Comparison of ENCODE assay signal across 24 mouse cellular contexts in the genomic region with DNA sequence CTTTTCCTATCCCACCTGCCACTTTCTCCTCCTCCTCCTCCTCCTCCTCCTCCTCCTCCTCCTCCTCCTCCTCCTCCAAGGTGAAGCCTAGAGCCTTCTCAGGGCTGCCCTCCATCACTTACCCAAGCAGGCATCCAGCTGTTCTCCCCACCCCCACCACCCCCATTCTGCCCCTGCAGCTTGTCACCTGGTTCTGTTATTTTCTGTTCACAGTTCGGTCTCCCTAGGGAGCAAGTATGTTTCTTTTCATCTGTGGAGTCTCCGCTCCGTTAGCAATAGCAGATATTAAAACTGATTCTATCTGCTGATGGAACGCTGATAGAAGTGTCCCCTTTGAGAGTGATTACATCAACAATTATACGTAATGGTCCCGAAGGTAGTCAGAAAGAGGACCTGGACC. TPM values are rescaled to one million over a fixed set of nuclear protein-coding genes. Genes with fewer than 3 reads are reported as not detected.
A peak's percentile ranks its signal among the peaks of the same experiment; 100 is the strongest.
DNase-seq lines count a peak whose midpoint lies in the region; ATAC-seq and TF ChIP-seq lines count a peak whose summit lies in the region.
"Had no signal": no experiment of that assay in that cellular context is flagged by ENCODE, and none has a peak within 500 bp of the region (broad histone marks: within the 10 kb centered on the region; RNA-seq: fewer than 3 reads in every experiment).

No protein-coding gene starts in this region.

- H3K4me1 ChIP-seq in kidney, embryonic 15.5 days = peaks cover 53% of the 10 kb centered on the region
- peaks cover 25% of the 10 kb centered on the region; the same call in 1 of the 2 replicates for H3K4me1 ChIP-seq in spleen, adult 2 months (ENCODE audit: control insufficient read depth, insufficient read depth, insufficient read length)
- peaks cover 46% of the 10 kb centered on the region for H3K4me1 ChIP-seq in limb, embryonic 12.5 days (replicated peaks)
- H3K4me1 ChIP-seq in midbrain, embryonic 13.5 days (replicated peaks) = peaks cover 19% of the 10 kb centered on the region

- ATAC-seq in kidney, embryonic 15.5 days (replicated peaks; ENCODE audit: low FRiP score) = no peak
- ATAC-seq in limb, embryonic 12.5 days (ENCODE audit: insufficient number of reproducible peaks, insufficient read depth, low FRiP score, low TSS enrichment, low read depth) = no peak
- no peak for ATAC-seq in midbrain, embryonic 13.5 days
- ATAC-seq: CD4-positive, CD25-positive, alpha-beta regulatory T cell, adult 4 months; forebrain, embryonic 13.5 days; intestine, embryonic 16.5 days; lung, postnatal 0 days had no signal

- no peaks in the 10 kb centered on the region for H3K36me3 ChIP-seq in kidney, embryonic 15.5 days
- no peaks in the 10 kb centered on the region for H3K36me3 ChIP-seq in spleen, adult 2 months (ENCODE audit: control insufficient read depth, insufficient read depth, low read length)
- H3K36me3 ChIP-seq in limb, embryonic 12.5 days = no peaks in the 10 kb centered on the region
- H3K36me3 ChIP-seq in midbrain, embryonic 13.5 days = no peaks in the 10 kb centered on the region
- H3K36me3 ChIP-seq: limb, embryonic 13.5 days had no signal

- no peaks in the 10 kb centered on the region for H3K9me3 ChIP-seq in kidney, embryonic 15.5 days (replicated peaks)
- no peaks in the 10 kb centered on the region for H3K9me3 ChIP-seq in limb, embryonic 12.5 days
- H3K9me3 ChIP-seq in midbrain, embryonic 13.5 days = no peaks in the 10 kb centered on the region
- H3K9me3 ChIP-seq: forebrain, embryonic 13.5 days; limb, embryonic 13.5 days had no signal

- no peak overlapping the region for H3K9ac ChIP-seq in kidney, embryonic 15.5 days
- H3K9ac ChIP-seq in limb, embryonic 12.5 days (replicated peaks) = no peak overlapping the region
- H3K9ac ChIP-seq in midbrain, embryonic 13.5 days (replicated peaks) = no peak overlapping the region
- H3K9ac ChIP-seq: forebrain, embryonic 13.5 days; limb, embryonic 13.5 days had no signal

- no peak for TF ChIP-seq CTCF in spleen, adult 2 months (IDR thresholded peaks at IDR 0.05; ENCODE audit: extremely low read depth, insufficient read depth, insufficient read length, insufficient replicate concordance)

- H3K27me3 ChIP-seq in kidney, embryonic 15.5 days = no peaks in the 10 kb centered on the region
- no peaks in the 10 kb centered on the region for H3K27me3 ChIP-seq in spleen, adult 2 months (ENCODE audit: control insufficient read depth, insufficient read depth, low read length)
- H3K27me3 ChIP-seq in limb, embryonic 12.5 days = 0 out of 2 replicates have a peak, but pooled peaks cover 4% of the 10 kb centered on the region
- H3K27me3 ChIP-seq in midbrain, embryonic 13.5 days = peaks cover 20% of the 10 kb centered on the region; the same call in 1 of the 2 replicates

- 18% methylated on average over 6 of the region's 6 CpGs for WGBS in kidney, embryonic 15.5 days
- 41% methylated on average over 6 of the region's 6 CpGs for WGBS in spleen, adult 2 months
- 14% methylated on average over 6 of the region's 6 CpGs for WGBS in limb, embryonic 12.5 days
- WGBS in midbrain, embryonic 13.5 days = 31% methylated on average over 6 of the region's 6 CpGs

- TF ChIP-seq POLR2A in spleen, adult 2 months (IDR thresholded peaks at IDR 0.05; ENCODE audit: low read depth, low read length) = no peak

- H3K27ac ChIP-seq in kidney, embryonic 15.5 days = 0 out of 2 replicates have a peak overlapping the region, but pooled peaks have one; percentile 22
- peak overlapping the region; percentile 42; the same call in 1 of the 2 replicates for H3K27ac ChIP-seq in spleen, adult 2 months (ENCODE audit: insufficient read depth, low read length)
- no peak overlapping the region for H3K27ac ChIP-seq in limb, embryonic 12.5 days
- no peak overlapping the region for H3K27ac ChIP-seq in midbrain, embryonic 13.5 days
- H3K27ac ChIP-seq: forebrain, embryonic 13.5 days; macrophage had no signal

- DNase-seq in kidney, adult 11 months = no peak
- DNase-seq in spleen, adult 2 months (ENCODE audit: low read depth in 1 of 2, low spot score in 2 of 2) = no peak
- DNase-seq in spleen, postnatal 14 days (ENCODE audit: low spot score in 2 of 2) = no peak
- peak; percentile 48 for DNase-seq in A20 (ENCODE audit: low read depth, low spot score)
- DNase-seq: adrenal gland, postnatal 25 days; cerebellum, adult 2 months; cerebellum, postnatal 25 days; gastrocnemius, postnatal 10 days; layer of hippocampus, postnatal 36 days; lung, adult 18-20 months; midbrain, embryonic 14.5 days; retina, postnatal 1 day; right cerebral cortex, postnatal 14 days; thymus, postnatal 14 days had no signal

- no peak overlapping the region for H3K4me3 ChIP-seq in kidney, embryonic 15.5 days (replicated peaks)
- H3K4me3 ChIP-seq in spleen, adult 2 months (ENCODE audit: extremely low read depth, insufficient read depth, insufficient read length) = no peak overlapping the region
- H3K4me3 ChIP-seq in limb, embryonic 12.5 days (replicated peaks) = no peak overlapping the region
- no peak overlapping the region for H3K4me3 ChIP-seq in midbrain, embryonic 13.5 days (replicated peaks)
- H3K4me3 ChIP-seq: forebrain, embryonic 13.5 days; limb, embryonic 13.5 days had no signal

- no peak overlapping the region for H3K4me2 ChIP-seq in kidney, embryonic 15.5 days
- peak overlapping the region; percentile 23; the same call in 1 of the 2 replicates for H3K4me2 ChIP-seq in limb, embryonic 12.5 days
- no peak overlapping the region for H3K4me2 ChIP-seq in midbrain, embryonic 13.5 days (replicated peaks)
- H3K4me2 ChIP-seq: forebrain, embryonic 13.5 days; liver, embryonic 11.5 days had no signal

RNA-seq across cellular contexts. Expression of gene Usp3, which starts 4.1 kb away (rescaled TPM):
- polyA plus RNA-seq in kidney, embryonic 15.5 days (2015; fragmentation: Nextera tagmentation; extraction: Ambion mirVana) = 66.2 and 68.0 TPM in 2 replicates
- 15.2 and 15.9 TPM in 2 replicates for polyA plus RNA-seq in spleen, adult 2 months (2012; rRNA removed)
- 84.1 and 88.4 TPM in 2 replicates for polyA plus RNA-seq in limb, embryonic 12.5 days (2016; fragmentation: Nextera tagmentation; extraction: Ambion mirVana)
- 109 and 118 TPM in 2 replicates for polyA plus RNA-seq in midbrain, embryonic 13.5 days (2015; fragmentation: Nextera tagmentation; extraction: Ambion mirVana)

Comparison
In these comparisons a context has a peak if more than half of its experiments do, and no peak if none do; other contexts are left out.
1. H3K27ac ChIP-seq: peak in kidney, embryonic 15.5 days (single experiment) and spleen, adult 2 months (single experiment); none in limb, embryonic 12.5 days (single experiment) and midbrain, embryonic 13.5 days (single experiment).